Mouse (Mus musculus): ENCODE data around the gene Wdr83.
"Not testable (repeated sequence)": the region's sequence is repeated elsewhere in the genome, so short reads cannot be mapped to it uniquely, and the experiment has no call there.

Wdr83 gene

DNA sequence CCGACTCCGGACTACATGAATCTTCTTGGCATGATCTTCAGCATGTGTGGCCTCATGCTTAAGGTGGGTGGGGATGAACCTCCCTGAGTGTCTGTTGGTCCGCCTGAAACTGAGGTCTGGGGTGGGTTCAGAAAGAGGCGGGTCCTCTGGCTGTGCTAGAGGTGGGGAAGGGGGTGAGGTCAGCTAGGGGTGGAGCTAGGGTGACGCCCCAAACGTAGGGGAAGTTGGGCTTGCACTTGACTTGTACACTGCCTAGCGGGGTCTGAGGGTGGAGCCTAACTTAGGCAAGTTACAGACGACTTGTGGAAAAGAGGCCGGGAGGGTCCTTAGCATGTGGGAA lies at the start of gene Wdr83:
Wdr83 (minus strand) TSS at position 91 of the 340 bp plus-strand sequence.
- no peak for DNase-seq (ENCODE audit: low spot score)

DNA sequence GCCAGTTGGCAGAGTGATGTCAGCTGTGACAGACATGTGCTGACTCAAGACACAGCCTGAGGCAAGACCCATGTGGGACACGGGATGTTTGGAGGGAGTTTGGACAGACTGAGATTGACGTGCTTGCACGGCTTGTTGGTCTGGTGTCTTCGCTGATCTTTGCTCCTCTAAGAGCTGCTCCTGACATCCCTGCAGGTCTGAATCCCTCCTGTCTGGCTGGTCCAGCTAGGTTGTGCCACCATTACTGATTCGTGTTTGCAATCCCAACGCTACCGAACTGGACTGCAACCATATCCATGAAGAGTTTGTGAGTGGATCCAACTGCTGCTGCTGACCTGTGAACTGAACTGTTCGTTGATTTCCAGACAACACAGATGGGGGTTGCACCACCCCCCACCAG lies 42.6 kb upstream of the Wdr83 start:
- DNase-seq (ENCODE audit: low spot score), result no peak

DNA sequence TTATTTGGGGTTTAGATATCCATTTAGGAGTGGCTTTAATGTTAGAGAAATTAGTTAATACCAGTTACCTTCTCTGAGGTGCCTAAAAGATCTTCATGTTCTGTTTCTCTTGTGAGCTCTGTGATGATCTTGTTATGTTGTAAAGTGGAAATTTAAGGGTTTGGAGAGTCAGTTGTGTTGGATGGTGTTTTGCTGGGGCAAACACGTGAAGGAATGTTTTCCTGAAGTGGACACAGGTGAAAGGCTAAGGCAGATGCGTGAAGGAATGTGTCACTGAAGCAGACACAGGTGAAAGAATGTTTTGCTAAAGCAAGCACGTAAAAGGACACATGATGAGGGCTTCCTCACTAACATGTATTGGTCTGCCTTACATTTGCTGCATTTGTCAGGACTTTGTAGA lies 41.9 kb upstream of the Wdr83 start, which contains the start of gene Zfp791:
Zfp791 (minus strand) TSS at position 101 of the 400 bp plus-strand sequence.
- no peak for DNase-seq (ENCODE audit: low spot score)

DNA sequence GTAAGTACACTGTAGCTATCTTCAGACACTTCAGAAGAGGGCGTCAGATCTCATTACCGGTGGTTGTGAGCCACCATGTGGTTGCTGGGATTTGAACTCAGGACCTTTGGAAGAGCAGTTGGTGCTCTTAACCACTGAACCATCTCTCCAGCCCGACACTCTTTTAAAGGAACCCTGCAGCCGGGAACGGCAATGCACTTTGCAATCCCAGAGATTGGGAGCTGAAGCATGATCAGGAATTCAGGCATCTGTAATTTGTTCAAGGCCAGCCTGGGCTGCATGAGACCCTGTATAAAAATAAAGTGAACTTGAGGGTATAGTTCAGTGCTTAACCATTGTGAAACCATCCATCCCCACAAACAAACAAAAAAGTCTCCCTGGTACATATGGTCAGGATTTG lies 39.1 kb upstream of the Wdr83 start:
- not testable (repeated sequence) for DNase-seq (ENCODE audit: low spot score)

DNA sequence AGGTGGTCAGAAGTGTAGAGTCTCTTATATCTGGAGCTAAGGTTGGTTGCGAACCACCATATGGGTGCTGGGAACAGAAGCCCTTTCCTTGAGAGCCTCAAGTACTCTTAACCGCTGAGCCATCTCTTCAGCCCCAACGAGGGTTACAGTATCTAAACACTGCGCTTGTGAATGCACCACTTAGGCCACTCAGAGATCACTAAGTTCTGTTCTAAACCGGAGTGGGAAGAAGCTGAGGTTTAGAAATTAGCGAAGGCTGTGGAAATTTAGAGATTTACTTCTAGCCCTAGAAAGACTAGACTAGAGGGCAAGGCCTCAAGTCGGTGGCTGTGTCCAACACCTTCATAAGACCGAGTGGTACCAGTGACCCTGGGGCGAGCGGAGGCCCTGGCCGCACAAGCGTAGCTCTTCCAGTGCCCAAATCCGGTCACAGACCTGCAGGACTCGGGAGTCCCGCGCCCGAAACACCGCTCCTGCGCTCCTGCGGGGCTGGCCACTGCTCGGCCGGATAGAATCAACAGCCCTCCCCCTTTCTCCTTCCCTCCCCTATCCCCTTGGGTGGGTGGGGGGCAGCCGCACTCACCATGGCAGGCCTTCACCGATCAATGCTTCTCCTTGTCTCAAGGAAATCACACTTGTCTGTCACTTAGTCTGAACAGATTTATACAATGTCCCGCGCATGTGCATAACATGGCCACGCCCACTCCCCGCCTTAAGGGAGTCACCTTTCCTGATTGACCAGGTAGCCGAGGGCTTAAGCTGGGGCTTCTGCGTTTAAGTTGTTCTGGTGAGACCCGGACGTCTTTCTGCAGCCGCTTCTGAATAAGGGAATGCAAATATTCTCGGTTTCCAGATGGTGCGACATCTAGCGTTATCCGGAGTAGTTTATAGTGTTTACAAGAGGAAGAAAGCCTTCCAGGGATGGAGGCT lies 38.2 kb upstream of the Wdr83 start:
- peak; percentile 87 for DNase-seq (ENCODE audit: low spot score)

DNA sequence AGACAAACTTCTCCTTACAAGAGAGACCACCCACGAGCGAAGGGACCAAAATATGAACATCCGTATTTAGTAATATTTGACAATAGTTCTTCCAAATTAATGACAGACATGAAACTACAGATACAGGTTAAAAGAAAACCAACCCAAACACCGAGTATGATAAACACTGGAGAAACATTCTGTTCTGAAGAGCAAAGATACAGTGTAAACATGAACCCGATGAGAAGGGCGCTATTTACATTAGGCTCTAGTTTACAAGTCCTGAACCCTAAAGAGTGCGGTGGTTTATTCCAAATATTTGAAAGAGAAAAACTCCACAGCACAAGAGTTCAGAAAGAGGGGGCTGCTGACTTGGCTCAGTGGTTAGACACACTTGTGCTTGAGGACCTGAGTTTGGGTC lies 35.9 kb upstream of the Wdr83 start:
- DNase-seq (ENCODE audit: low spot score), result no peak

DNA sequence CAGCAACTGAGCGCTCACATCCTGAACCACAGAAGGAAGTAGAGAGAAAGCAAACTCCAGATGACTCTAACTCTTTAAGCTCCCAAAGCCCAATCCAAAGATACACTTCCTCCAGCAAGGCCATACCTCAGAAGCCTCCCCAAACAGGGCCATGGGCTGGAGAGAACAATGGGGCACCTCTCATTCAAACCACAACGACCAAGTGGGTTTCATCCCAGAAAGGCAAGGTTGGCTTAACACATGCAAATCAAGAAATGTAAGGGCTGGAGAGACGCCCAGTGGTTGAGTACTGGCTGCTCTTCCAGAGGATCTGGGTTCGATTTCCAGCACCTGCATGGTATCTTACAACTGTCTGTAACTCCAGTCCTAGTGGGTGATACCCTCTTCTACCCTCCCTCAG lies 34.4 kb upstream of the Wdr83 start:
- no peak for DNase-seq (ENCODE audit: low spot score)

DNA sequence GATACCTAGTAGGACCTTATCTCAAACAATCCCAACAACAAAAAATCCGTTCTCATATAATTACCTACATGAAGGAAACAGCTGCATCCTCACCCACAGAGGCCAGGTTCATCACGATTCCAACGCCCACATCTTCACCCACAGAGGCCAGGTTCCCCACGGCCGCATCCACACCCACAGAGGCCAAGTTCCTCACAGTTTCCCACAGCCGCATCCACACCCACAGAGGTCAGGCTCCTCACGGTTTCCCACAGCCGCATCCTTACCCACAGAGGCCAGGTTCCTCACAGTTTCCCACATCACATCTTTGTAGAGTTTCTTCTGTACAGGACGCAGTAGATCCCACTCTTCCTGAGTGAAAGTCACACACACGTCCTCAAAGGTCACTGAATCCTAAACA lies 32.1 kb upstream of the Wdr83 start:
- DNase-seq (ENCODE audit: low spot score), result no peak

DNA sequence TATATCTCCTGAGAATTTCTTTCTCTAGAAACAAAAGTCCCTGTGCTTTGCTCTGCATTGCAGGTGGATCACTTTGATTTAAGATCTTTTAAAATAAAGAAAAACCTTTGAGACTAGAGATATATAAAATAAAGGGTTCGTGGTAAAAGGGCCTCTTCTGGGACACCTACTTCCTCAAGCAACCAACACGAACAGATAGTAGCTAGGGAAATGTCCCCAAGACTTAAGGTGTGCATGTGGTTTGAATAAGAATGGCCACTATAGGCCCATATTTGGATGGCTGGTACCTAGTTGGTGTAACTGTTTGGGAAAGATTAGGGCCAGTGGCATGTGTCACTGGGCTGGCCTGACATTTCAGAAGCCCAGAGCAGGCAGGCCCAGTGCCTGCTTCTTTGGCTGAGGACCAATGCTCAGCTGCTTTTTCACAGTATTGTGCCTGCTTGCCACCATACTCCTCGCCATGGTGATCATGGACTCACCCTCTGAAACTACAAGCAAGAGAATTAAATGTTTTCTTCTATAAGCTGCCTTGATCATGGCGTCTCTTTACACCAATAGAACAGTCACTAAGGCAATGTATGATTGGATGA lies 19.1 kb upstream of the Wdr83 start:
- DNase-seq (ENCODE audit: low spot score), result no peak

DNA sequence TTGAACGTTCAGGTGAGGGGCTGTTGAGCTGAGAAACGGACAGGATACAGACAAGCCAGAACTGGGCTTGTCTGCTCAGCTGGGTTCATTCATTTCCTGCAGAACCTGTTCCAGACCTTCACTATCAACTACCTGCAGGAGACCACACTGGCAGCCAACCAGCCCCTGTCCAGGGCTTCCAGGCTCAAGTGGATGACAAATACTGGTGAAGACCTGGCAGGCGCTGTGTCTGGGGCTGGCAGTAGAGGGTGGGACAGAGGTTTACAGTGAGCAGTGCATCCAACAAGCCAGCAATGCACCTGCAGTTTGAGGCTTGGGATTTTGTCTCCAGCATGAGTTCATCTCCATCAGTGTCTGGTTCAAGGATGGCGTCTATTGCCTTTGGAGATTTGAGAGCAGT lies 15.7 kb upstream of the Wdr83 start:
- no peak for DNase-seq (ENCODE audit: low spot score)

DNA sequence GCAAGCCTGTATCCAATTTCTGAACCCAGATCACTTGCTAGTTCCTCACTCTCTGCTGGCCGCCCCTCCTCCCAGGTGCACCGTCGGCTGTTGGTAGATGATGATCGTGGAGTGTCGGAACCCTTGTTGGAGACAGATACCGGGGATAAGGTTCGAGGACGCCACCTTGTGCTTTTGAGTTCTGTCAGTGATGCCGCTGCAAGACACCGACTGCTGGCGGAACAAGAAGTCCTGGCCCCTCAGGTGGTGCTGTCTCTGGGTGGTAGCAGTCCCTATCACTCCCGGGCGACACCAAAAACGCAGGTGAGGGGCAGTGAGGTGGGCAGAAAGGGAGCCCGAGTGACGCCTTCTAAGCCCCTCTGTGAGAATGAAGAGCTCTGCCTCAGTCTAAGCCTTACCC lies 15.1 kb upstream of the Wdr83 start:
- DNase-seq (ENCODE audit: low spot score), result no peak

DNA sequence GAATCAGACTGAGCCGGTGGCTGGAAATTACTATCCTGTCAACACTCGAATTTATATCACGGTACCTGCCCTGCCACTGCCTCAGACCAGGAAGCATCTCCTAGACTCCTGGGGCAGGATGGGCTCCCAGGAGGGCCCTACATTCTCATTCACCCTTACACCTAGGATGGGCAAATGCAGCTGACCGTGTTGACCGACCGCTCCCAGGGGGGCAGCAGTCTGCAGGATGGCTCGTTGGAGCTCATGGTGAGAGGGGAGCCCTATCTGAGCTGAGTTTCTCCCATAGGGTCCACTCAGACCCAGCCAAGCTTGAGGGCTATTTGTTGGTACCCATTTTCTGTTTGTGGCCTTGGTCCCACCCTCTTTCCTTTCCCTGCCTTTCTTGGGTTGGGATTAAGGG lies 14.5 kb upstream of the Wdr83 start:
- no peak for DNase-seq (ENCODE audit: low spot score)

DNA sequence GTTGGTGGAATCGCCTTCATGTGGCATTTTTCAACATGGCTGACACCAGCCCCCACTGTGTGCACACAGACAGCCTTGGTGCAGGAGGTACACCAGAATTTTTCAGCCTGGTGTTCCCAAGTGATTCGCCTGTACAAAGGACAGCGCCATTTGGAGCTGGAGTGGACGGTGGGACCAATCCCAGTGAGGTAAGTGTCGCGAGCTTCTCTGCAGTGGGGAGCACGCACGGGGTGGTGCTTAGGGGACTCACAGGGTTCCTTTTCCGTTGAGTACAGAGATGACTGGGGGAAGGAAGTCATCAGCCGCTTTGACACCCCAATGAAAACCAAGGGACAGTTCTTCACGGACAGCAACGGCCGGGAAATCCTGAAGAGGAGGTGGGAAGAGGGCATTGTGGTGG lies 13.9 kb upstream of the Wdr83 start:
- no peak for DNase-seq (ENCODE audit: low spot score)

DNA sequence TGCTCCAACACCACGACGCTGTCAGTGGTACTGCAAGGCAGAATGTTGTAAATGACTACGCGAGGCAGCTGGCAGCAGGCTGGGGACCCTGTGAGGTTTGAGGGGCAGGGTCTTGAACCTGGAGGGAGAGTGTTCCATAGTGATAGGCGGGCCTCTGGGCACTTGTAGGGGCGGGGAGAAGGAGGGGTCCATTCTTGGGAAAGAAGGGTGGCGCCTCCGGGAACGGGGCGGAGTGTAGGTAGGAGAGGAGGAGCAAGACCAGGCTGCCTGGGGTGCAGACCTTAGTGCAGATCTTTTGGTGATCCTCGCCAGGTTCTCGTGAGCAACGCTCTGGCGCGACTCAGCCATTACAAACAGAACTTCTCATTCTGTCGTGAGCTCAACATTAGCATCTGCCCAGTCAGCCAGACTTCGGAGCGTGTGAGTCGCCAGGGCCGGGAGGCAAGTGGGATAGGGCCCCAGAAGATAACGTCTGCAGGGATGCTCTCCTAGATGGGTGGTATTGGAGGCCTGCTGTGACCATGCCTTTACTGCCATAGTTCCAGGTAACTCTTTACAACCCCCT lies 10.5 kb upstream of the Wdr83 start:
- DNase-seq (ENCODE audit: low spot score), result peak; percentile 7

DNA sequence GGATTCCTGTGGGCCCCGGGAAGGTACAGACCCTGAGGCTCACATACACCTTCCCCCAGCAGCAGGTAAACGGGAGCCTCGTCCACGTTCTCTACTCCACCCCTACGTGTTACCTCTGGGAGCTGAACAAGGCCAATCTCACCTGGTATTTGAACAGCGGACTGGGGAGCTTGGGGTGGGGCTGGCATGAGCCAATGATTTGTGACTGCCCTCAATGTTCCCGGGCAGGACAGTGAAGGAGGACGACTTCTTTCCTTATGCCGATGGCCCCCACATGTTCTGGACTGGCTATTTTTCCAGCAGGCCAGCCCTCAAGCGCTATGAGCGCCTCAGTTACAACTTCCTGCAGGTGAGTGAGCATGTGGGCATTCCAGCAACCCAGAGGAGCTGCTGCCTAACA lies 9.8 kb upstream of the Wdr83 start:
- peak; percentile 2 for DNase-seq (ENCODE audit: low spot score)

DNA sequence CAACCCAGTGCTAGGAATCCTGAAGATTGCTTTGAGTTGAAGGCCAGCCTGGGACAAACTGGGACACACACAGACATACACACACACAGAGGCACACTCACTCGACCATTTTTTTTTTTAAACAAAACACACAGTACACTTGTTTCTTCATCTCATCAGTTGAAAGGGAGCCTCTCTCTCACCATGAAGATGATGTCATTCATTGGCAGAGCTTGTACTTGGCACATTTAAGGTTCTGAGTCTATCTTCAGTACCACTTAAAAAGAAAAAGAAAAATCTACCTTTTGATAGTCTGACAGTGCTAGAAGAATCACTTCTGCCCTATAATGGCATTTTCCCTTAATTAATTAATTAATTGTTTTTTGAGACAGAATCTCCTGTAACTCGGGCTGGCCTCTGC lies 7.7 kb upstream of the Wdr83 start:
- no peak for DNase-seq (ENCODE audit: low spot score)

DNA sequence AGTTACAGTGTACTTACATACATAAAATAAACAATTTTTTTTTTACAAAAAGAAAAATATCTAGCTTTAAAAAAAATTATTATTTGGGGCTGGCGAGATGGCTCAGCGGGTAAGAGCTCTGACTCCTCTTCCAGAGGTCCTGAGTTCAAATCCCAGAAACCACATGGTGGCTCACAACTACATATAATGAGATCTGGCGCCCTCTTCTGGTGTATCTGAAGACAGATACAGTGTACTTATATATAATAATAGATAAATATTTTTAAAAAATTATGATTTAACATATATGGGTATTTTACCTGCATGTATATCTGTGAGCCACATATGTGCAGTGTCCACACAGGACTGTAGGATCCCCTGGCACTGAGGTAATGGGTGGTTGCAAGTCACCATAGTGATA lies 5.1 kb upstream of the Wdr83 start:
- DNase-seq (ENCODE audit: low spot score), result no peak

DNA sequence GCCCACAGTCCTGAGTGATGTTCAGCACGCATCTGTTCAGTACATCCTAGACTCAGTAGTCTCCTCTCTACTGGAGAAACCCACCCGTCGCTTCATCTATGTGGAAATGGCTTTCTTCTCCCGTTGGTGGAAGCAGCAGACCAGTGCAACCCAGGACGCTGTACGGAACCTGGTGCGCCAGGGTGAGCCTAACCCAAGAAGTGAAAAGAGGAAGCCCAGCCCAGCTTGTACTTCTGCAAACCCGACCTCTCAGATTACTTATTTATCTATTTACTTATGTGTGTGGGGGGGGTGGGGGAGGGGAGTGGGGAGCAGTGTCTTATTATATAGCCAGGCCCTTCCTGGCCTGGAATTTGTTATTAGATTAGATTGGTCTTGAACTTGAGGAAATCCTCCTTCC lies 3.5 kb upstream of the Wdr83 start:
- no peak for DNase-seq (ENCODE audit: low spot score)

DNA sequence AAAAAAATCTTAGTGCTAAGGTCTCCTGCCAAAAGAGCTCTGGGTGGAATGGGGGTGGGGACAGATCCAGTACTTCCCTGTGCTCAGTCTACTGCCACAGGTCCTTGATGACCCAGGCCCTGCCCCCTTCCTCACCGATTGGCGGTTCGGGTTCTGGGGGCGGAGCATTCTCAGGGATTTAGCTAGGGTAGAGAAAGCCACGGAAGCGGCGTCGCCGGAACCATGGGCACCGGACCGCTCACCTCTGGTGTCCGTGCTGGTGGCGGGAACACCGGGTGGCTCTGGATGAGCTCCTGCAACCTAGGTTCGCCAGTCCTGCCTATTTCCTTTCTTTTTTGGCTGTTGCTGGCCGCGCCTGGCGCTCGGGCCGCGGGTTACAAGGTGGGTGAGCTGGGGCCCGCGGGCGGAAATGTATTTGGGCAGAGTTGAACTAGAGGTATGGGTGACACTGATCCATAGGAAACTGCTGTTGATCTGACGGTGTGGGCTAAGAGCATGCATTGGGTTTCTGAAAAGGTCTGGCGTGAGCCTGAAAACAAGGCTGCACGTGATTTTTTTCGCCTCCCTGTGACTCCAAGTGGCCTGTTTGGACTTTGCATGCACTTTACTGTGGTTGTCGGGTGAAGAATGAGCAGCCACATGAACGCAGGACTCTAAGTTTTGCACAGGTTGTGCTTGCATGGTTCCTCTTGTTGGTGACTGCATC lies 2.2 kb upstream of the Wdr83 start, which contains the start of gene Man2b1:
Man2b1 (plus strand) TSS at position 163 of the 706 bp plus-strand sequence.
- peak; percentile 80 for DNase-seq (ENCODE audit: low spot score)

DNA sequence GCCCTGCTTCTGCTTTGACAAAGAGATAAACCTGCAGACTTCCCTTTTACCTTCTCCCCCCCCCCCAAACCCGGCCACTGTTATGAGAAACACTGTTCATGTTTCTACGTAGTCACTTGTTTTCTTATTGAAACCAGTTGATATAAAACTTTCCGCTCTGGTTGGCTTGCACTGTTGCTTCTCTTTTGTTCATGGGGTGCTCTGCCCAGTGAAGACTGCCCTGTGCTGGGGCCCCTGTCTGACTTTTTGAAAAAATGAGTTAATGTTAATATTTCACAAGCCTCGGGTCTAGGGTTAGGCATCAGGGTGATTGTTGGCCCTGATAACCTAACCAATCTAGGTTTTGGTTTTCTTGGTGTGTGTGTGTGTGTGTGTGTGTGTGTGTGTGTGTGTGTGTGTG lies 1.1 kb upstream of the Wdr83 start:
- not testable (repeated sequence) for DNase-seq (ENCODE audit: low spot score)

DNA sequence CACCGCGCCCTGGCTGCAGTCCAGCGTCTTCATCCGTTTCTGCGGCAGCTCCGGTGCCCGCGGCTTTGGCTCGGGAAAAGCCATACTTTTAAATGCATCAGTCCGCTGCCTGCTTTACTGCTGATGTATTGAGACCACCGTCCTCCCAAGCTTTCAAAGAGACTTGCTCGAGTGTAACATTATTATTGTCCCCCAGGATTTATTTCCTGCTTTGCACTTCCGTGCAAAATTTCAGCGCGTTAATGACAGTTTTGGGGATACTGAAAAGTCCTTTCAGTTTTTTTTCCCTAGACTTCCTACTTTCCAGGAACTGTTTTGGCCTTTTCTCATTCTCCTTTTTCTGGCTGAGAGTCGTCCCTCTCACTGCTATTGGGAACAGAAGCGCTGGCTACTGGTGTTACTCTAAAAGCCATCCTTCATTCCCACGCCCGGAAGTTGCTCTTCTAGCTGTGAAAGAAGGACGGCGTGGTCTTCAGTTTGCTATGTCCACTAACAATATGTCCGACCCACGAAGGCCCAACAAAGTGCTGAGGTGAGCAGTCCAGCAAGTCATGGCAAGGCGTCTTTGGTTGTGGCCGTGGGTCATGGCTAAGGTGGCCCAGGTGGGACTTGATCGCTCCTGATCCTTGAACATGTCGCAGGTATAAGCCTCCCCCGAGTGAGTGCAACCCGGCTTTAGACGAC lies 432 bp downstream of the Wdr83 start, which contains the start of gene Wdr83os:
Wdr83os (plus strand) TSS at position 209 of the 684 bp plus-strand sequence.
- peak; percentile 44 for DNase-seq (ENCODE audit: low spot score)

DNA sequence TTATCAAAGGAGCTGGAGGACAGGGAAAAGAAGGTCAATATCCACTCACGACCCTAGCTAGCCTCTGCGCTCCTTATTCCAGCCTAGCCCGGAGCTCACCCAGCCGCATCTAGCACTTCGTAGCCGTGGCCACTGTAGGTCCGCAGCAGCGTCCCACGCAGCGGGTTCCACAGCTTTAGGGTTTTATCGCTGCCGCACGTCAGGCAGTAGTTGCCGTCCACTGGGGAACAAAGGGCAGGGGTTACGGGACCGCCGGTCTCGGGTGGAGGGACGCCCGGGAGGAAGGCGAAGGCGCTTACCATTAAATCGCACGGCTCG lies 933 bp downstream of the Wdr83 start:
- no peak for DNase-seq (ENCODE audit: low spot score)
